Mouse (Mus musculus) olfactory bulb, adult 2 months (tissue): ENCODE measurements at regions not wholly inside any gene's neighbourhood (a gene's known extent, or its start where the extent isn't known, plus 50 kb on each side); places are given as distances from the start of the nearest gene placed in this dataset.

ENCODE experiments used
- CTCF ChIP-seq: fragments of 200-500 bp; IDR thresholded peaks from 2 replicates; pipeline ENCODE4 v1.5.1; 2012; ENCODE audit warnings: low read depth, mild to moderate bottlenecking, low read length, moderate library complexity; ENCODE audit not compliant: insufficient read depth
- POLR2A ChIP-seq: fragments of 200-500 bp; IDR thresholded peaks from 2 replicates; pipeline ENCODE4 v1.6.1; 2012; ENCODE audit warnings: mild to moderate bottlenecking, low read depth, low read length, moderate library complexity; ENCODE audit not compliant: insufficient read depth

DNA sequence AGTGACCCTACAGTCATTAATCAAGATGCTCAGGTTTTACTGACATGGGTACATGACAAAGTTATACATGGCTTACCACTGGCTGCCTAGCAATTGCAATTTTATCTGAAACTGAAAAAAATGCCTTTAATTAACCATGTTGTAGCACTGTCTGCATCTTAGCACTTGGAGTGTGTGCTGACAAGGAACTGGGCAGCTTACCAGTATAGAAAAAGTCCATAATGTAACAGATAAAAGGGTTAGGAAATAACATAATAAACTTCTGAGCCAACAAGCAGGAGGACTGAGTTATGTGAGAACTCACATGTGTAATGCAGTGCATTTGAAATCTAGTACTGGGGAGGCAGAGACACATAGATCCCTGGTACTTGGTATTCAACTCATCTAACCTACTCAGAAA is 518.2 kb upstream of the Celf2 start:
- TF ChIP-seq CTCF, result no peak
- no peak for TF ChIP-seq POLR2A
